Comparison of ENCODE assay signal across 27 mouse cellular contexts in the genomic region with DNA sequence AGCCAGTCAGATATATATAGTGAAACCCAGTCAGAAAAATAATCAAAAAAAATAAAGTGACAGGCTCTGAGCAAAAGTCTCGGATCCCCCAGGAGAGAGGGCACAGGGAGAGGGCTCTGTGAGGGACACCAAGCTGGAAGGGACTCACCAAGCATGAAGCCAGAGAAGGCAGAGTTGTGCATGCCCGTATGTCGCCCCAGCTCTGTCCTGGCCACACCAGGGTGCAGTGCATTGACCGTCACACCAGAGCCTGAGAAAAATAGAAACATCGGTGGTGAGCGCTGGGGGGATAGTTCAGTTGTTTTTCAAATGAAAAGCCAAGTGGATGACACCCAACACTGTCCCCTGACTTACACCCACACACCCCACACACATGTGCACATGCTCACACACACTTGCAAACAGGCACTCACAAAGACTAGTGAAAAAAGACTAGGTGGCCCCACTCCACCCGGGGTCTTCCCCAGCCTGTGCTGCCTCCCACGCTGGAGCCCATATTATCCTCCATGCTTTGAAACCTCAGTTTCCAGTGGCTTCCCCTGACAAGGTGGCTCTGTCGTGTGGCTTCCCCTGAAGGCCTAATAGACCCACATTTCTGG. TPM values are rescaled to one million over a fixed set of nuclear protein-coding genes. Genes with fewer than 3 reads are reported as not detected.
DNase-seq lines count a peak whose midpoint lies in the region; ATAC-seq and TF ChIP-seq lines count a peak whose summit lies in the region.
"Had no signal": no experiment of that assay in that cellular context is flagged by ENCODE, and none has a peak within 500 bp of the region (broad histone marks: within the 10 kb centered on the region; RNA-seq: fewer than 3 reads in every experiment).

No protein-coding gene starts in this region.

- H3K9me3 ChIP-seq in forebrain, embryonic 10.5 days: peaks cover 3% of the 10 kb centered on the region; the same call in 1 of the 2 replicates
- no peaks in the 10 kb centered on the region for H3K9me3 ChIP-seq in forebrain, embryonic 12.5 days
- H3K9me3 ChIP-seq in heart, embryonic 10.5 days: no peaks in the 10 kb centered on the region
- no peaks in the 10 kb centered on the region for H3K9me3 ChIP-seq in heart, embryonic 12.5 days (replicated peaks)
- H3K9me3 ChIP-seq in liver, postnatal 0 days (ENCODE audit: low read length): no peaks in the 10 kb centered on the region
- no peaks in the 10 kb centered on the region for H3K9me3 ChIP-seq in liver, embryonic 12.5 days (replicated peaks)
- H3K9me3 ChIP-seq in limb, embryonic 10.5 days (replicated peaks): no peaks in the 10 kb centered on the region
- H3K9me3 ChIP-seq: embryonic facial prominence, embryonic 10.5 days; embryonic facial prominence, embryonic 12.5 days; forebrain, embryonic 13.5 days; forebrain, embryonic 15.5 days had no signal

- H3K27ac ChIP-seq in forebrain, embryonic 10.5 days: no peak overlapping the region
- no peak overlapping the region for H3K27ac ChIP-seq in forebrain, embryonic 12.5 days
- H3K27ac ChIP-seq in heart, embryonic 10.5 days: no peak overlapping the region
- no peak overlapping the region for H3K27ac ChIP-seq in heart, embryonic 12.5 days (ENCODE audit: poor library complexity, severe bottlenecking)
- no peak overlapping the region for H3K27ac ChIP-seq in liver, postnatal 0 days (ENCODE audit: low read depth)
- H3K27ac ChIP-seq in liver, embryonic 12.5 days: no peak overlapping the region
- H3K27ac ChIP-seq in limb, embryonic 10.5 days: no peak overlapping the region
- H3K27ac ChIP-seq: embryonic facial prominence, embryonic 10.5 days; embryonic facial prominence, embryonic 12.5 days; forebrain, embryonic 13.5 days; forebrain, embryonic 15.5 days had no signal

- no peak for TF ChIP-seq CTCF in liver, postnatal 0 days (IDR thresholded peaks at IDR 0.05; ENCODE audit: low read depth)

- peak; percentile 7 for DNase-seq in forebrain, embryonic 10.5 days (ENCODE audit: extremely low spot score, low spot score)
- peak; percentile 68 for DNase-seq in heart, embryonic 10.5 days (ENCODE audit: low spot score)
- peak; percentile 9 for DNase-seq in liver, postnatal 0 days
- peak; percentile 21 for DNase-seq in limb, embryonic 10.5 days (ENCODE audit: low spot score)
- DNase-seq: adrenal gland, adult 8-10 months; adrenal gland, postnatal 14 days; adrenal gland, postnatal 36 days; B cell, adult 2 months; cerebellum, adult 11-12 months; cerebellum, adult 2 months; cerebellum, adult 9-10 months; cerebellum, postnatal 10 days; cerebellum, postnatal 25 days had no signal

- no peak for TF ChIP-seq EP300 in liver, postnatal 0 days (IDR thresholded peaks at IDR 0.05; ENCODE audit: low read depth)

- ATAC-seq in forebrain, embryonic 12.5 days (ENCODE audit: low FRiP score): no peak
- no peak for ATAC-seq in heart, embryonic 12.5 days (ENCODE audit: insufficient number of reproducible peaks, low FRiP score)
- no peak for ATAC-seq in liver, postnatal 0 days
- ATAC-seq in liver, embryonic 12.5 days: no peak
- ATAC-seq in inflammation-experienced regulatory T-cells, adult 6 months: no peak
- ATAC-seq: activated CD4-positive, CD25-positive, alpha-beta regulatory T cell, adult 4 months; CD4-positive, CD25-positive, alpha-beta regulatory T cell, adult 4 months; forebrain, embryonic 13.5 days; forebrain, embryonic 15.5 days; Patski had no signal

- peaks cover 94% of the 10 kb centered on the region for H3K36me3 ChIP-seq in forebrain, embryonic 10.5 days (replicated peaks)
- peaks cover 81% of the 10 kb centered on the region for H3K36me3 ChIP-seq in forebrain, embryonic 12.5 days (replicated peaks)
- peaks cover 94% of the 10 kb centered on the region for H3K36me3 ChIP-seq in heart, embryonic 10.5 days
- peaks cover 92% of the 10 kb centered on the region for H3K36me3 ChIP-seq in heart, embryonic 12.5 days
- peaks cover 28% of the 10 kb centered on the region for H3K36me3 ChIP-seq in liver, postnatal 0 days (replicated peaks; ENCODE audit: insufficient read depth, low read length)
- peaks cover 82% of the 10 kb centered on the region for H3K36me3 ChIP-seq in liver, embryonic 12.5 days
- peaks cover 94% of the 10 kb centered on the region for H3K36me3 ChIP-seq in limb, embryonic 10.5 days

- H3K9ac ChIP-seq in forebrain, embryonic 12.5 days: no peak overlapping the region
- H3K9ac ChIP-seq in heart, embryonic 12.5 days: no peak overlapping the region
- no peak overlapping the region for H3K9ac ChIP-seq in liver, postnatal 0 days (replicated peaks)
- H3K9ac ChIP-seq in liver, embryonic 12.5 days: no peak overlapping the region
- H3K9ac ChIP-seq: embryonic facial prominence, embryonic 12.5 days; forebrain, embryonic 13.5 days; forebrain, embryonic 15.5 days had no signal

- H3K4me3 ChIP-seq in forebrain, embryonic 10.5 days: no peak overlapping the region
- no peak overlapping the region for H3K4me3 ChIP-seq in forebrain, embryonic 12.5 days (replicated peaks)
- H3K4me3 ChIP-seq in heart, embryonic 10.5 days: no peak overlapping the region
- H3K4me3 ChIP-seq in heart, embryonic 12.5 days: no peak overlapping the region
- H3K4me3 ChIP-seq in liver, postnatal 0 days (ENCODE audit: low read depth, low read length): no peak overlapping the region
- H3K4me3 ChIP-seq in liver, embryonic 12.5 days: no peak overlapping the region
- H3K4me3 ChIP-seq in limb, embryonic 10.5 days: no peak overlapping the region
- H3K4me3 ChIP-seq: embryonic facial prominence, embryonic 10.5 days; embryonic facial prominence, embryonic 12.5 days; forebrain, embryonic 13.5 days; forebrain, embryonic 15.5 days had no signal

- H3K27me3 ChIP-seq in forebrain, embryonic 10.5 days (ENCODE audit: poor library complexity, severe bottlenecking): no peaks in the 10 kb centered on the region
- H3K27me3 ChIP-seq in forebrain, embryonic 12.5 days: no peaks in the 10 kb centered on the region
- no peaks in the 10 kb centered on the region for H3K27me3 ChIP-seq in heart, embryonic 10.5 days (ENCODE audit: insufficient read depth, poor library complexity, severe bottlenecking)
- no peaks in the 10 kb centered on the region for H3K27me3 ChIP-seq in heart, embryonic 12.5 days (replicated peaks)
- no peaks in the 10 kb centered on the region for H3K27me3 ChIP-seq in liver, postnatal 0 days (ENCODE audit: insufficient read depth, low read length)
- no peaks in the 10 kb centered on the region for H3K27me3 ChIP-seq in liver, embryonic 12.5 days (replicated peaks)
- H3K27me3 ChIP-seq in limb, embryonic 10.5 days (ENCODE audit: low read depth, poor library complexity, severe bottlenecking): no peaks in the 10 kb centered on the region
- H3K27me3 ChIP-seq: CH12.LX; embryonic facial prominence, embryonic 12.5 days; forebrain, embryonic 13.5 days; forebrain, embryonic 15.5 days; Patski had no signal

- H3K4me2 ChIP-seq in forebrain, embryonic 12.5 days: no peak overlapping the region
- no peak overlapping the region for H3K4me2 ChIP-seq in heart, embryonic 12.5 days
- no peak overlapping the region for H3K4me2 ChIP-seq in liver, postnatal 0 days (ENCODE audit: low read depth, low read length)
- H3K4me2 ChIP-seq in liver, embryonic 12.5 days: no peak overlapping the region
- H3K4me2 ChIP-seq: embryonic facial prominence, embryonic 12.5 days; forebrain, embryonic 13.5 days; forebrain, embryonic 15.5 days had no signal

- no peaks in the 10 kb centered on the region for H3K4me1 ChIP-seq in forebrain, embryonic 10.5 days
- H3K4me1 ChIP-seq in forebrain, embryonic 12.5 days: no peaks in the 10 kb centered on the region
- H3K4me1 ChIP-seq in heart, embryonic 10.5 days: no peaks in the 10 kb centered on the region
- H3K4me1 ChIP-seq in heart, embryonic 12.5 days (replicated peaks): no peaks in the 10 kb centered on the region
- no peaks in the 10 kb centered on the region for H3K4me1 ChIP-seq in liver, postnatal 0 days (ENCODE audit: insufficient read depth)
- no peaks in the 10 kb centered on the region for H3K4me1 ChIP-seq in liver, embryonic 12.5 days
- H3K4me1 ChIP-seq in limb, embryonic 10.5 days: no peaks in the 10 kb centered on the region
- H3K4me1 ChIP-seq: embryonic facial prominence, embryonic 10.5 days; embryonic facial prominence, embryonic 12.5 days; forebrain, embryonic 13.5 days; forebrain, embryonic 15.5 days had no signal

- WGBS in forebrain, embryonic 10.5 days: 94% methylated on average over 9 of the region's 9 CpGs
- WGBS in forebrain, embryonic 12.5 days: 93% methylated on average over 9 of the region's 9 CpGs
- WGBS in heart, embryonic 10.5 days: 87% methylated on average over 9 of the region's 9 CpGs
- 96% methylated on average over 9 of the region's 9 CpGs for WGBS in heart, embryonic 12.5 days
- 86% methylated on average over 9 of the region's 9 CpGs for whole genome bisulfite sequencing in liver, postnatal 0 days (ENCODE audit: insufficient replicate concordance)
- 80% methylated on average over 9 of the region's 9 CpGs for WGBS in liver, embryonic 12.5 days (ENCODE audit: insufficient replicate concordance)
- WGBS in limb, embryonic 10.5 days: 95% methylated on average over 9 of the region's 9 CpGs

RNA-seq across cellular contexts. Expression of gene Rdh13, which starts 15.1 kb away (rescaled TPM):
- polyA plus RNA-seq in forebrain, embryonic 10.5 days (2016; fragmentation: Nextera tagmentation; extraction: Ambion mirVana): 34.6 and 36.3 TPM in 2 replicates
- polyA plus RNA-seq in forebrain, embryonic 12.5 days (2016; fragmentation: Nextera tagmentation; extraction: Ambion mirVana): 26.5 and 26.7 TPM in 2 replicates
- 32.9 and 37.0 TPM in 2 replicates for polyA plus RNA-seq in heart, embryonic 10.5 days (2016; fragmentation: Nextera tagmentation; extraction: Ambion mirVana)
- polyA plus RNA-seq in heart, embryonic 12.5 days (2016; fragmentation: Nextera tagmentation; extraction: Ambion mirVana): 27.5 and 27.6 TPM in 2 replicates
- polyA plus RNA-seq in liver, postnatal 0 days (2015; fragmentation: Nextera tagmentation; extraction: Ambion mirVana): 7.0 and 7.8 TPM in 2 replicates
- 9.8 and 10.4 TPM in 2 replicates for polyA plus RNA-seq in liver, embryonic 12.5 days (2016; fragmentation: Nextera tagmentation; extraction: Ambion mirVana)
- polyA plus RNA-seq in limb, embryonic 10.5 days (2016; fragmentation: Nextera tagmentation; extraction: Ambion mirVana): 31.9 and 35.0 TPM in 2 replicates
- 10 to 100 TPM in 2 of 3 experiments, 1 to 10 TPM in 1; 6.2 to 24.7 (median 17.4) TPM for polyA plus RNA-seq in inflammation-experienced regulatory T-cells, adult 6 months (2017; shearing (Covaris generic))

RNA-seq across cellular contexts. Expression of gene Eps8l1, which starts 30.1 kb away (rescaled TPM):
- polyA plus RNA-seq in forebrain, embryonic 10.5 days (2016; fragmentation: Nextera tagmentation; extraction: Ambion mirVana): 1.3 and 2.4 TPM in 2 replicates
- 3.6 and 4.1 TPM in 2 replicates for polyA plus RNA-seq in forebrain, embryonic 12.5 days (2016; fragmentation: Nextera tagmentation; extraction: Ambion mirVana)
- 1.7 and 4.6 TPM in 2 replicates for polyA plus RNA-seq in heart, embryonic 10.5 days (2016; fragmentation: Nextera tagmentation; extraction: Ambion mirVana)
- polyA plus RNA-seq in heart, embryonic 12.5 days (2016; fragmentation: Nextera tagmentation; extraction: Ambion mirVana): 3.0 and 4.1 TPM in 2 replicates
- polyA plus RNA-seq in liver, postnatal 0 days (2015; fragmentation: Nextera tagmentation; extraction: Ambion mirVana): 0.37 and 0.97 TPM in 2 replicates
- polyA plus RNA-seq in liver, embryonic 12.5 days (2016; fragmentation: Nextera tagmentation; extraction: Ambion mirVana): 1.3 and 2.1 TPM in 2 replicates
- polyA plus RNA-seq in limb, embryonic 10.5 days (2016; fragmentation: Nextera tagmentation; extraction: Ambion mirVana): 2.7 and 5.4 TPM in 2 replicates
- 10 to 100 TPM in 2 of 3 experiments, 1 to 10 TPM in 1; 3.8 to 22.3 (median 12.5) TPM for polyA plus RNA-seq in inflammation-experienced regulatory T-cells, adult 6 months (2017; shearing (Covaris generic))
- polyA plus RNA-seq: G1E had no signal

RNA-seq across cellular contexts. Expression of gene Gp6, which starts 32.8 kb away (rescaled TPM):
- polyA plus RNA-seq in forebrain, embryonic 10.5 days (2016; fragmentation: Nextera tagmentation; extraction: Ambion mirVana): 0.51 and 0.65 TPM in 2 replicates
- polyA plus RNA-seq in forebrain, embryonic 12.5 days (2016; fragmentation: Nextera tagmentation; extraction: Ambion mirVana): 0.09 and 0.49 TPM in 2 replicates
- 0.35 and 0.57 TPM in 2 replicates for polyA plus RNA-seq in heart, embryonic 10.5 days (2016; fragmentation: Nextera tagmentation; extraction: Ambion mirVana)
- 0.47 and 1.3 TPM in 2 replicates for polyA plus RNA-seq in heart, embryonic 12.5 days (2016; fragmentation: Nextera tagmentation; extraction: Ambion mirVana)
- polyA plus RNA-seq in liver, postnatal 0 days (2015; fragmentation: Nextera tagmentation; extraction: Ambion mirVana): 2.7 and 3.4 TPM in 2 replicates
- polyA plus RNA-seq in liver, embryonic 12.5 days (2016; fragmentation: Nextera tagmentation; extraction: Ambion mirVana): 5.0 and 5.5 TPM in 2 replicates
- polyA plus RNA-seq in limb, embryonic 10.5 days (2016; fragmentation: Nextera tagmentation; extraction: Ambion mirVana): 0.30 and 0.35 TPM in 2 replicates
- not detected for polyA plus RNA-seq in inflammation-experienced regulatory T-cells, adult 6 months (2017; shearing (Covaris generic))
- polyA plus RNA-seq: activated CD4-positive, CD25-positive, alpha-beta regulatory T cell, adult 4 months; cerebellum, adult 2 months; cortical plate, adult 2 months; Patski had no signal

Comparison
In these comparisons a context has a peak if more than half of its experiments do, and no peak if none do; other contexts are left out.
1. DNase-seq: peak in every context shown above with its lines; median percentile 68 in heart, embryonic 10.5 days; 21 in limb, embryonic 10.5 days; 9 in liver, postnatal 0 days; 7 in forebrain, embryonic 10.5 days.